Mouse (Mus musculus) adrenal gland, postnatal 10 days (tissue): ENCODE results near the gene Prrc2a. TPM values are rescaled to one million over a fixed set of nuclear protein-coding genes. Genes with fewer than 3 reads are reported as not detected.
A peak's percentile ranks its signal among the peaks of the same experiment; 100 is the strongest.

Experiments used
- DNase-seq: peaks from one replicate; pipeline ENCODE4 v3.0.0; 2021; ENCODE audit warnings: mixed read lengths
- total RNA-seq, 2 experiments: library from RNA; stranded (reverse); gene quantifications; 2 replicates each; pipeline ENCODE4 v1.2.3; 2021

Prrc2a gene
- total RNA-seq, 2 experiments from 2014 or later = 182 to 212 TPM

DNA sequence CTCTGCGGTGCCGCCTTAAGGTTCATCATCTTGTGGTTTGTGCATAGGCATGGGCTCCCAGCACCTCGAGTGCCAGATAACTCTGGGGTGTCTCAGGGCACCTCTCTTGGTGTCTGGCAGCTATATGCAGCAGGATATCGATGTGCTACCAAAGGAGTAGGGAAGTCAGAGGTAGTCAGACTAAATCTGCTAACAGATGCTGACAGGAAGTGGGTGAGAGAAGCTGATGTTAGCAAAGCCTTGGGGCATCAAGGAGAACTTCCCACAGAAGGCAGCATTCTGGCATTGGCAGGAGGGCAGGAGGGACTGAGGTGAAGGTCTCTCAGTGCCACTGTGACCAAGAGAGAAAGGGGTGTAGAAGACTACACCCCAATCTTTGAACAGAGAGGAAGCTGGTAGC lies 25.4 kb upstream of the Prrc2a start:
- no peak for DNase-seq

DNA sequence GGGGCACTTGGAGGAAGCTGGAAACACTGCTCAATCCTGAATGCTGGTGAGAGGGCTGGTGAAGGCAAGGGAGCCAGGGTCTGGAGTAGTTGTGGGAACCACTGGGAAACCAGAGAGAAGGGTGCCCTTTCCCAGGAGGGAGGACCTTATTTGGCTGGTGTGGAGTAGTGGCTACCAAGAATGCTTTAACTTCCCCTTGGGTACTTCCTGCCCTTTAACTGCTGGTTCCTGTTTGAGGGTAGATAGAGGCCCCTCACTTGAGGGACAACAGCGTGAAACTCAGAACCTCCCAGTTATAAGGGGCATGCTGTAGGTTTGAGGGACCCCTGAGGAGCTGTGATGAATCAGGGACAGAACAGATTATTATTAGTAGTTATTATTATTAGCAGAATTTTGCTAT lies 24.5 kb upstream of the Prrc2a start:
- no peak for DNase-seq

DNA sequence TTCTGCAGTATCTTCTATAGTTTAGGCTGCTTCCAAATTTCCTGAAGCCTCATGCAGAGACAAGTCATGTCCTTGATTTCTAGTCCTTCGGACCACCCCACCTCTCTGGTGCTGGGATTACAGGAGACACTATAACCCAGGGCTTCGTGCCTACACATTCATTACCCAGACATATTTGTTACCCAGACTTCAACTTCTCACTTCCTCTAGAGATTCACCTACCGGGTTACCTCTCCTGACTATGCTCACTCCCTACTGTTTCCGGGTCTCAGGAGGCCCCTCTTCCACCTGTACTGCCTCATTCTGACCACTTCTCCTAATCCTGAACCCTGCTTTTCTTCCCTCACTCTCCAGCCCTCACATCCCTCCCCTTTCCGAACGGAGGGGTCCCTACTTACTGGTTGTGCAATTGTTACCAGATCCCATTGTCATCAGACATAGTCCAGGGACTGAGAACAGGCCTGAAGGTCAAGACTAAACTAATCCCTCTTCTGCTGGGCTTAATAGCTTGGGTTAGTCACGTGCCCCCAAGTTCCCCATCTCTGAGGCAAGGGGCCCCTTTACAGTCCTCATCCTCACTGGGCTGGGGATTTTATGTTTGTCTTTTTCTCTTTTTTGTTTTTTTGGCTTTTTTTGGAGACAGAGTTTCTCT lies 23.4 kb upstream of the Prrc2a start, which contains the start of gene Lst1:
TSS of gene Lst1 (minus strand) at position 481 of the 652 bp plus-strand sequence.
- DNase-seq = no peak

DNA sequence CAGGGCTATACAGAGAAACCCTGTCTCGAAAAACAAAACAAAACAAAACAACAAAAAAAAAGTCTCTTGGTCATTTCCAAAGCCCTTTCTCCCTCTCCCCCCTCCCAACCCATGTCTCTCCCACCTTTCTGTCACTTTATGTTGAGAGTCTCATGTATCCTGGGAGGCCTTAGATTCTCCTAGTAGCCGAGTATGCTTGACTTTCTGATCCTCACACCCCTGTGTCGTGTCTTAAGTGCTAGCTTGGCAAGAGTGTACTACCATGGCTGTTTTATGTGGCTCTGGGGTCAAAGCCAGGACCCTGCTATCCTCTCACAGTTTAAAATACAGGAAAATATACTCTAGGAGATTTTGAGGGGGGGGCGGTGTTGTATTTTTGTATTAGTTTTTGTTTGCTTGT lies 22.6 kb upstream of the Prrc2a start:
- no peak for DNase-seq

DNA sequence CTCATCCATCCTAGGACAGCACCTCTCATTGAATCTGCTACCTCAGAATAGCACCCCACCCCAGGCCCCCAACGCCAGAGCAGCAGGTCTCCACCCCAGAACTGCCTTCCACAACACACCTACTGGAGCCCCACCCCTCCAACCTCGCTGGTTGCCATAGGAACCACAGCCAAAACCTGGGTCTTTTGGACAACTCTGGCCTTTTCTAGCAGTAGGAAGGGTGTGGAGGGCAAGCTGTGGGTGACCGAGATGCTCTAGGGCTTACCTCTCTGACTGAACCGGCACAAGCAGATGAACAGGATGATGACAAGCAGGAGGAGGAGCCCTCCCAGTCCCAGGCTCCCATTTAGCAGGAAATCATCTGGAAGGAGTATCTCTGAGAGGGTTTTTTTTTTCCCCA lies 22.0 kb upstream of the Prrc2a start:
- no peak for DNase-seq

DNA sequence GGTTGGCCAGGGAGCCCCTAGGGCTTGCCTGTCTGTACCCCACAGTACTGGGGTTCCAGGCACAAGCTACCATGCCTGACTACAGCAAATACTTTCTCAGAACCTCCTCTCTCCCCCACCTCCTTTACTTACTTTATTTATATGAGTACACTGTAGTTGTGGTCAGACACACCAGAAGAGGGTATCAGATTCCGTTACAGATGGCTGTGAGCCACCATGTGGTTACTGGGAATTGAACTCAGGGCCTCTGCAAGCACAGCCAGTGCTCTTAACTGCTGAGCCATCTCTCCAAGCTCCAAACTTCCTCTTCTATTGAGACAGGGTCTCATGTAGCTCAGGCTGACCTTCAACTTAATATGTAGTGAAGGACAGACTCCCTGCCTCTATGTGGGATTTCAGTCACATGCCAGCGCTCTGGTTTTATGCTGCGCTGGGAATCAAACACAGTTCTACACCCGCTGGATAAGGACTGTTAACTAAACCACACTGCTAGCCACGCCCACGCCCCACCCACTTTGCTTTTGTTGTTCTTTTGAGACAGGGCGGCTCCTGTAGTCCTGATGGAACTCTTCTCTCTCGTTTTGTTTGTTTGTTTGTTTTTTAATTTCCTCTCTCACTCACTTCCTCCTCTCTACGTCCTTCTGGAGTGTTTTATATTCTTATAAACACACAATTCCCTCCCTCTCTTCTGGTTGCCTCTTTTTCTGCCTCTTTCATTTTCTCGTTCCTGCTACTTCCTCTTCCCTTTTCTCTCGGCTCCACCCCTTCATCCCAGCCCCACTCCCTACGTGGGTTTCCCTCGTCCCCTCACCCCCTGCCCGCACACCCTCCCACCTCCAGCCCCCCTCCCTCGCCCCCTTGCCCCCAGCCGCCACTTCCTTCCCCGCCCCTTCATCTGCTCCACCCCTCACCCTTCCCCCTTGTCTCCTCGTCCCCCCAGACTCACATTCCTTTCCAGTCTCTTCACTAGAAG lies 21.2 kb upstream of the Prrc2a start:
- DNase-seq = peak; percentile 84

DNA sequence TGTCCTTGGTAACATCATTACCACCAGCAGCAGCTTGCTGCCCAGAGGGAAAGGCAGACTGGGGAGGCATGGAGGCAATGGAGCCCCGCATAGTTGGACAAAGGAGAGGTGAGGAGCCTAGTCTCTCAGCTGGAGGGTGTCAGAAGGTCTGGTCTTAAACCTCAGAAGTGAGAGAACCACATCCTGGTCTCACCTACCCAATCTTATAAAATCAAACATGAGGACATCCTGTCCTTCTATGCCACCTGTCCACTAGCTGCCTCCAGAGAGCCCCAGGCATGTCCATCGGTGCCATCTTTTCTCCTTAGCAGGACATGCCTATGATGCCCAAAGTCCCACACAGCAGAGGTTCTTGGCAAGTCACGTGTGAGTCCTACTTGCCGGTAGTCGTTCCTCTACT lies 15.4 kb upstream of the Prrc2a start:
- DNase-seq = no peak

DNA sequence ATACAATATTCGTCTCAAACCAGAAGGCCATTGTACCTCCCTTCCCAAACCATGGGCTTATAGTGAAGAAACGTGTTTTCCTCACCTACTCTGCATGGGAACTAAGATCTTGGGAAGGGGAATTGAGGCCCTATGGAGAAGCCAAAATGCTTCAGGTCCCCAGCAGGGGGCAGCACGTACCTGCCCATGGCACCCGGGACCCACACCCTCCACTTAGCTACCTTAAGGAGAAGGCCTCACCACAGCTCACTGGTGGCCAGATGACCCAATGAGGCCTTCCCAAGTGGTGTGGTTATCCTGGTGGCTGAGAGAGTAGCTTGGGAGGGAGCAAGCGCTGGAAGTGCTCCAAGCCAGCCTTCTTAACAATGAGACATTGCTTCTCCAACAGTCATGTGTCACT lies 13.8 kb upstream of the Prrc2a start:
- DNase-seq = peak; percentile 89

DNA sequence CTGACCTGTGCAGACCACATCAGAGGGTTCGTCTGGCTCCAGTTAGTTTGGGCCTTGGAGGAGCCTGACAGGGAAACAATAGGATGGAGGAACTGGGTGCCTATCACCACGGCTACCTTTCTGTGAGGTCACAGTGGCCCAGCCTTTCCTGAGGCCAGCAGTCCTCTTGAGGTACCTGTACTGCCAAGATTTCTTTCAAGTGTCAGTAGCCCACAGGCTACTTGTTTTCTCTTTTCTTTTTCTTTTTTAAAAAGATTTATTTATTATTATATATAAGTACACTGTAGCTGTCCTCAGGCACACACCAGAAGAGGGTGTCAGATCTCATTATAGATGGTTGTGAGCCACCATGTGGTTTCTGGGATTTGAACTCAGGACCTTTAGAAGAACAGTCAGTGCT lies 11.3 kb upstream of the Prrc2a start, which contains the start of gene Aif1:
TSS of gene Aif1 (minus strand) at position 101 of the 400 bp plus-strand sequence.
- no peak for DNase-seq

DNA sequence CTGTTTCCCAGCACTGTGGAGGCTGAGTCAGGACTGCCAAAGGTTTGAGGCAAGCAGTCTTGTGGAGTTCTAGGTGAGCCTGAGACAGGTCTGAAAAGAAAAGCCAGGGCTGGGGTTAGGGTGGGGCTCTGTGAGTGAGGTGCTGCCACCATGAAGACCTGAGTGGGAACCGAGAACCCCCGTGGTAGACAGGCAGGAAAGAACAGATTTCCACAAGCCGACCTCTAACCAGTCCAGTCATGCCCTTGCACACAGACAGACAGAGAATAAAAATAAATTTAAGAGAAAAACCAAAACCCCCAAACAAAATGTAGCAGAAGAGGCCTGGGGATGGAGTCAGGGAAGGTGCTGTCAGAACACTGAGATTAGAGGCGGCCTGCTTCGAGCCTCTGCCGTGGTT lies 10.7 kb upstream of the Prrc2a start:
- no peak for DNase-seq

DNA sequence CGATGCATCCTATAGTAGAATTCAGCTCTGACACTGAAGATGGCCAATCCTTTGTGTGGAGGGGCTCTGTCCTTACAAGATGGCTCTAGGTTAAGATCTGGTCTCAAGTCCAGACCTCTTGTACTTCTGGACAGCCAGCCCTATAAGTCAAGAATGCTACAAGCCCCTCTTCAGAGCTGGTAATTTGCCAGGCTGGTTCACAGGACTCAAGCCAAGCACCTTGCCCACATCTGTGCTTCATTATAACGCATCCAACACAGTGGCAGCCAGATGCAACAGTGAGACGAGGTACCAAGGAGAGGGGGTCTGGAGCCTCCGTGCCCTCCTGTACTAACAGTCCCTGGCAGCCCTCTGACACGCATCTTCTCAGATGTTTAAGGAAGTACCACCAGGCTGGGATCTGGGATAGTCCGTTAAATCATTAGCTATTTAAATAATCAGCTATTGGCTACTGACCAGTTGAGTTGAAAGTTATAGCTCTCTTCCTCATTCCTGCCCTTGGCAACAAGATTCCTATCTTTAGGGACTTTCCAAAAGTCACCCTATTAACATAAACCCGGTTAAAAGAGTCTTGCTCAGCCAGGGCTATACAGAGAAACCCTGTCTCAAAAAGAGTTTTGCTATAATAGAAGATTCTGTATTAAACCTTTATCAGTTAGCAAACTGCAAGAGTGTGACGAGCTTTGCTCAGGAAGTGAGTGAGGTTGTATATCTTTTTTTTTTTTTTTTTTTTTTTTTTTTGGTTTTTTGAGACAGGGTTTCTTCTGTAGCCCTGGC lies 9.7 kb upstream of the Prrc2a start:
- DNase-seq = no peak

DNA sequence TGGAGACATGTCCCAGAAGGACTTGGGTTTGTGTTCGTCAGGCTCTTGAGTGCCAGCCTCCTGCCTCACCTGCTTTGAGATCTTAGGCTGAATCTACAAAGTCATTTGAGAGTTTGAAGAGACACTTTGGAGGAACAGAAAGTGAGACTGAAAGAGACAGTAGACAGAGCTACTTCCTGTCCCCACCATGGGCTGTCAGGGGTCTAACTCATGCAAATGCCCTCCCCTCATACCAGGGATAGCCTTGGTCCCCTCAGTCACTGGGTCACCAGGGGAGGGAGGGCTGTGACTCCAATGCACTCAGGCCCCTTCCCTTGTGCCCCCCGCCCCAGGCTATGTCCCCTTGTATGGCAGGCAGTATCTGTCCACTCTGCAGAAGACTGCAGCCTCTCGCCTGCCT lies 8.6 kb upstream of the Prrc2a start:
- no peak for DNase-seq

DNA sequence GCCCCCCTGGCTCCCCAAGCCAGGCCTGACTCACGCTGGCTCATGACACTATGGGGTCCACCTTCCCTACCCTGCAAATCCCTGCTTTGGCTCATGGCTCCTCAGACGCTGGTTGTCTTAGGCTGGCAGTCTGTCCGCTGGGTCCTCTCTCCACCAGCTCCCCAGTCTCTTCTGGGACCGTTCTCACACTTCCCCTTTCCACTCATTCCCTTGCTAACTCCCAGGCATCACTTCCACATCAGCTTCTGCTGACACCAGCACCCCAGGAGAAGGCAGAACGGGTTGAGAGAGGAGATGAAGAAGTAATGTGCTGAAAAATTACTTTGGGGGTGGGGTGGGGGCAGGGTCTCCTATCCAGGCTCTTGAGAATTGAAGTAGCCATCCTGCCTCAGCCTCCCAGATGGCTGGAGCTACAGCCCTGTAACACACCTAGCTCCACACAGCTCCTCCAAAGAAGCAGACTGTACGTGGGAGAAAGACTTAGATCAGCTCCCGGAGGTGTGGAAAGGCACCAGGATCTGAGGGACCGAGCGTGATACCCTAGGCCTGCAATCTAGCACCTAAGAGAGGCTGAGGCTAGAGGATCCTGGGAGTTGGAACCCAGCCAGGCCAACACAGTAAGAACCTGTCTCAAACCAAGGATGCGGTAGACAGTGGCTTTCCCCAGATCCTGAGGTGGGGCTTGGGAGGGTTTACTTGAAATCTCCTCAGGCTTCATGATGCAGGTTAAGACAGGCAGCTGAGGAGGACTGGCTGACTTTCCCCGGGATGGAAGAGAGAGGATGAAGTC lies 7.9 kb upstream of the Prrc2a start:
- no peak for DNase-seq

DNA sequence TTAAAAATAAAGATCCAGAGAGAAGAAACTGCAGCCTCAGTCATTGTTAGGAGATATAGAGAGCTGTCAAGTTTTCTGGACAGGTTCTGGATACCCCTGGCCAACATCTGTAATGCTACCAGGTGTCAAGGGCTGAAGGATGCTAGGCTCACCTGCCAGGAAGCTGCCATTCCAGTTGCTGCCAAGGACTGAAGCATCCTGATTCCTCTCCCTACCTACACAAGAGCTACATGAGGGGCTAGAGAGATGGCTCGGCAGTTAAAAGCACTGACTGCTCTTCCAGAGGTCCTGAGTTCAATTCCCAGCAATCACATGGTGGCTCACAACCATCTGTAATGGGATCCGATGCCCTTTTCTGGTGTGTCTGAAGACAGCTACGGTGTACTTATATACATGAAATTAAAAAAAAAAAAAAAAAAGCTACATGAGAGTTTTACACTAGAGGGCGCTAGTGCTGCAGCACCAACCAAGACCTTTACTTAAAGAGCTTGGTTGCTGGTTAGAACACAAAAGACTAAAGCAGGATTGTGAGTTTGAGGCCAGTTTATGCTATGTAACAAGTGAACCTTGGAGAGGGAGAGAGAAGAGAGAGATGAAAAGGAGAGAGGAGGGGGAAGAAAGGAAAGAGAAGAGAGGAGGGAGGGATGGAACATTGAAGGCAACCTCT lies 4.0 kb upstream of the Prrc2a start:
- no peak for DNase-seq

DNA sequence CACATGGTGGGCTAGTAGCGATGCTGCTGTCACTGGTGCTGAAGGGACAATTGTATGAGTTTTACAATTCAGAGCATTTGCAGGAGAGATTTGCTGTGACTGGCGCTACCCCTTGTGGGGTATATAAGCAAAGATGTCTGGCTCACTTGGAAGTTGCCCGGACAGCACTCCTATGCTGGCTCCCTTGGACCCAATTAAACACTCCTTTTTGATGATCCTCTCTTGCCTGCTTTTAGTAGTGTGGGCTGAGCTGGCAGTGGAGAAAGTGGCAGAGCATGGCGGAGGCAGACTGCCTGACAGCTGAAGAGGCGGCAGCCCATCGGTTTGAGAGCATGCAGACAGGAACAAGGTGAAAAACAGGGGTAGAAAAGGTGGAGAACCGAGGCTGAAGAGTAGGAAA lies 3.1 kb upstream of the Prrc2a start:
- DNase-seq = no peak

DNA sequence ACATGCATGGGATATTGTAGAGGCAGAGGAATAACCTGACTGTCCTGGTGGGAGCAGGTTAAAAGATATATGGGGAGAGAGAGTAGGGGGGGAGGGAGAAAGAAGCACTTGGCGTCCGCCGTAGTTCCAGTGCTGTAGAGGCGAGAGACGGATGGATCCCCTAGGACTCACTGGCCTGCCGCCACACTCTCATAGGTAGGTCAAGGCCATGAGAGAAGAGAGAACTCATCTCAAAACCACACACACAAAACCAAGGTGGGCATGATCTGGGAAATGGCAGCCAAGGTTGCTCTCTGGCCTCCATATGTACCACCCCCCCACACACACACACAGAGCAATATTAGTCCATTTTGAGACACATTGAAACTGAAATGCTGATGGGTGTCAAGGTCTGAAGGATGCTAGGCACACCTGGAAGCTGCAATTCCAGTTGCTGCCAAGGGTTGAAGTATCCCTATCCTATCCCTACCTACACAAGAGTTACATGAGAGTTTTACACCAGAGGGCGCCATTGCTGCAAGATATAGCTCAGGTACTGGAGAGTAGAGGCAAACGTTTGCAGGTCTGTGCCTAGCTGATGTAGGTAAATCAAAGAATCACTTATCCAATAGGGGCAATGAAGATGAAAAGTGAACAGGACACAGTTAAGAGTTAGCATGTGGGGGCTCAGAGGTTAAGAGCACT lies 1.8 kb upstream of the Prrc2a start:
- peak; percentile 69 for DNase-seq

DNA sequence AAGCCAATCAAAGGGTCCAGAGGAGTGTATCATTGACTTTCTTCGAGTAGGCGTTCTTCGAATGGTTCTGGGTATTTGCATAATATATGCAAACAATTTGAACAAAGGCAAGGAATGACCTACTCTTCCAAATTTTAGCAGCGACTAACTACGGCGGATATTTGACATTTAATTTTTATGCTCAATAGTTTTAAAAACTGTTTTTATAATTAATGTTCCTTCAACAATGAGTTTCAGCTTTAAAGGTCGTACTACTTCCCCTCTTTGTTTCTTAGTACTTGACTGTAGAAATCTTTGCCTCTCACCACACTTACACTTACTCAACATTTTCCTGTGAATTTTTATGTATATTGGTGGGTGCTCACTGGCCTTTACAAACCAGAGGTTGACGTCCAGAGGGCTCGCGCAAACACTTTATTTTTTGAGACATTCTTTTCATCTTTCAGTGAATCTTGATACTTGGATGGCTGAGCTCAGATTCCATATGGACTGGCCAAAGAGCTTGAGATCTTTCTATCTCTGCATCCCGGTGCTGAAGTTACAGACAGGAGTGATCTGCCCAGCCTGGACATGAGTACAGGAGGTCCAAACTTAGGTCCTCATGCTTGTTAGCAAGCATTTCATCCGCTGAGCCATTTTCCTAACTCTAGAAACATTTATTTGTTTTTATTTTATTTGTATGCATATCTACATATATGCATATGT lies 906 bp upstream of the Prrc2a start:
- DNase-seq = no peak

DNA sequence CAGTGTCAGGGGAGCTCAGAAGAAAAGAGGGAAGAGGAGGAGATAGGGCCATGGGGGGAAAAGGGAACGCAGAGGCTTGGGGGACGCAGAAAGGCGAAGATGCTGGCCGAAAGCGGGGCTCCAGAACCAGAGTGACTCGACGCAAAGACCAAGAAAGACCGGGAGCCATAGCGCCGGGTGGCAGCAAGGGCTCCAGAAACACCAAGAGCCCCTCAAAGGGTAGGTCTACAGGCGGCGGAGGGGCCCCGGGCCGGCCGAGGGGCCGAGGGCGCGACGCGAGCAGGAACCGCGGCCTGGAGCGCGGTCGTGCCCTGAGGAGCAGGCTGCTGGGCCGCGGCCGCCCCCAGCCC lies 504 bp downstream of the Prrc2a start:
- DNase-seq = no peak

DNA sequence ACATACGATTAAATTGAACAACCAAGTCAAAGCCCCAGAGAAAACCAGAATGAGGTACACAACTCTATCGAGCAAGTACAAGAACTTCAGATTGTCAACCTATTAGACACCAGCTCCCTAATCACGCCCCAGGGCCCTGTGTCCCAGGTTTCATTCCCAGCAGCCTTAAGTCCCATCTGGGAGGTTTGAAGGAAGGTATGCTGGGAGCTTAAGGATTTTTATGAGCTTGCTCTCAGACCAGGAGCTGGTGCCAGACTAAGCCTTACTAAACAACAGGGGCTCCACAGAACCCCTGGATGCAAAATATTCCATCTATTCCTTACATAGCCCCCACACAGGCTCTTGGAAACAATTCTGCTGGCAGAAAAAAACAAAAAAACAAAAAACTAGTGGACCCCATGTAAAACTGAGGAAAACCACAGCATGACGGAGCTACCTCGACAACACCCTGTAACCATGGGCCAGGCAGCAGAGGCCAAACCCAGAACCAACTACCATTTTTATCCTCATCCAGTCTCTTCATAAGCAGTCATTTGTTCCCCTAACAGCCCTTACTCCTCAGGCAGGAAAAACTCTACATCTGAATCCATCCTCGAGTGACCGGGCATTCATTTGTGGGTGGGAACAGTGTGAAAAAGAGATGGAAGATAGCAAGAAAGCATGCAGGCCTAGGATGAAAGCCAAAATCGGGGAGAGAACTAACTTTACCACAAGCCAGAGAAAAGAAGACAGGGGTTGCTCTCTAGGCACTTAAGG lies 1.2 kb downstream of the Prrc2a start:
- no peak for DNase-seq
